Mouse (Mus musculus) kidney, adult 8-10 months (tissue): Measurements from ENCODE around the gene Trim17.
A peak's percentile ranks its signal among the peaks of the same experiment; 100 is the strongest.

Source experiments
- DNase-seq, 2 experiments: peaks; one replicate each; pipeline ENCODE4 v3.0.0; 2022

The Trim17 gene

DNA sequence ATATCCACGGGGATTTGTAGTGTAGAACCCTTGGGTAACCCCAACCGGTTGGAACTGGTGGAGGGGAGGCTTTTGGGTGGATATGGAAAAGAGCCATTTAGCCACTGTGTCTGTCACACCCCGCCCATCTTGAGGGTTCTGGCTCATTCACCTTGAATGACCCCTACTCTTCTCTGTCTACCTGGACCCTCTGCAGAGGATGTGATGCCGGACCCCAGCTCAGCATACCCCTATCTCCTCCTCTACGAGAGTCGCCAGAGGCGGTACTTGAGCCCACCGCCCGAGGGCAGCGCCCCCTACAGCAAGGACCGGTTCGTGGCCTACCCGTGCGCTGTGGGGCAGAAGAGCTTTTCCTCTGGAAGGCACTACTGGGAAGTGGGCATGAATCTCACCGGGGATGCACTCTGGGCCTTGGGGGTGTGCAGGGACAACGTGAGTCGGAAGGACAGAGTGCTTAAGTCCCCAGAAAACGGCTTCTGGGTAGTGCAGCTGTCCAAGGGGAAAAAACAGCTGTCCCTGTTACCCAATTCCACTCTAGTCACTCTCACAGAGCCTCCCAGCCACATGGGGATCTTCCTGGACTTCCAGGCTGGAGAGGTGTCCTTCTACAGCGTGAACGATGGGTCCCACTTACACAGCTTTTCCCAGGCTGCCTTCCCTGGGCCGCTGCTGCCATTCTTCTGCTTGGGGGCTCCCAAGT, 16.5 kb downstream of the Trim17 start:
- no peak for DNase-seq

DNA sequence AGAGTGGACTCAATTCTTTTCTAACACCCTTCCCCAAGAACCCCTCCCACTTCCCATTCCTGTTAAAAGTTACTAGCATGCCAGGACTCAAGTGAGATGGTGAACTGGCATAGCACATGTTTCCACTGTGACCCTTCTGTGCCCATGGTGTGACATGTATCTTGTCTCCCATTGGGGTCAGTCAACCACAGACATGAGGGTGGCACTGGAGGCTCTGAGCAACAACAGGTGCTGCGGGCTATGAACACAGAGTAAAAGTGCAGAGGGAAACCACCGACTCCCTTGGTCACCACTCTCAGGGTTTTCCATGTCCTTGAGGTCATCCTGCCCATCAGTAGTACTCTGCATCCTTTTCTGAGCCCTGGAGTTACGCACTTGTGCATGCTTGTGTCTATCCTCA, 17.3 kb downstream of the Trim17 start:
- DNase-seq = no peak

DNA sequence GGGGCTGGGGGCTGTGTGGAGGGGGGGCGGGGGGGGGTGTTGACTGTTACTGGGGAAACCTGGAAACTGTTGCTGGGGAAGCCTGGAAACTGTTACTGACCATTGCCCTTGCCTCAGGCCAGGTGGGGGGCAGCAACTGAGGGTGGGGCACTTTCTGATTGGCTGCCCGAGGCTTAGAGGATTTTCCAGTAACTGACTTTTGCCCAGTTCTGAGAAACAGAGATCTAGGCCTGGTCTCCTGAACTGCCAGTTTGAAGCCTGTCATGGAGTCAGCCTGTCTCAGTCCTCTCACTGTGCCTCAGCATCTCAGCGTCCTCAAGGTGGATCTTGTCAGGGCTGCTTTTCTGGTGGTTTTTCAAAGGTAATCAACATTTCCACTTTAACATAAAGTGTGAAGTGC, 19.9 kb downstream of the Trim17 start:
- DNase-seq = peak in 1 of 2 experiments; percentile 70

DNA sequence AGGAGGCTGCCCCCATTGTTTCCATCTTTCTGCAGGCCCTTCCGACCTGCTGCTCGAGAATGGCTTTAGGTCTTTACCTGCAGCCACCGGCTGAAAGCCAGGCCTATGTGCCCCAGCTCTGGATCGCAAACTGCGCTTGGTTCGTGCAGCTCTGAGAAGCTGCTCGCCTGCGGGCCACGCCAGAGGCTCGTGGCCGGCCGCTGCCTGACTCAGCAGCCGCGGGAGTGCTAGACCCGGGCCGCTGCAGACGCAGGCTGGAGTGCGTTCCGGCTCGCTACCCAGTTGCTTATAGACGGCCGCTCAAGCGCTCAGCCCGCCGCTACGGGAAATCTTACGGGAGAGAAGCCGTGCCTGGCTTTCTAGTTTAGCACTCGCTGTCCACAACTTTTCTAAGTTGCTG, 22.7 kb downstream of the Trim17 start:
- DNase-seq = no peak

DNA sequence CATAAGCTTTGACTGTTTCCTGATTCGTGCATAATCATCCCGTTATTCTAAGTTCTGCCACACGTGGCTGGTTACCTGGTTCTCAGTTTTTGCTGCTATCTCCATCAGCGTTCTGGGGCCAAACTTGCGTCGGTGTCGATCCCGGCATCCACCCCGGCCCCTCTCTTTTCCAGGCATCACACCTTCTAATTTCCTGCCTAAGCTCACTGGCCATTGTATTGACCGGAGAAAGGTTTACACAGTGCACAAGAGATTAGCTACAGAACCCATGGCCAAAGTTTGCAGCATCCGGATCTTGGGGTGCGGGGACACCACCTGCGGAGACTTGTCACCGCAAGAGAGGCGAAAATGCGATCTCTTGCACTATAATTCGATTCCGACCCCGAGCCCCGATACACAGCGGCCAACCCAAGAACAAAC, 23.1 kb downstream of the Trim17 start:
- no peak for DNase-seq

DNA sequence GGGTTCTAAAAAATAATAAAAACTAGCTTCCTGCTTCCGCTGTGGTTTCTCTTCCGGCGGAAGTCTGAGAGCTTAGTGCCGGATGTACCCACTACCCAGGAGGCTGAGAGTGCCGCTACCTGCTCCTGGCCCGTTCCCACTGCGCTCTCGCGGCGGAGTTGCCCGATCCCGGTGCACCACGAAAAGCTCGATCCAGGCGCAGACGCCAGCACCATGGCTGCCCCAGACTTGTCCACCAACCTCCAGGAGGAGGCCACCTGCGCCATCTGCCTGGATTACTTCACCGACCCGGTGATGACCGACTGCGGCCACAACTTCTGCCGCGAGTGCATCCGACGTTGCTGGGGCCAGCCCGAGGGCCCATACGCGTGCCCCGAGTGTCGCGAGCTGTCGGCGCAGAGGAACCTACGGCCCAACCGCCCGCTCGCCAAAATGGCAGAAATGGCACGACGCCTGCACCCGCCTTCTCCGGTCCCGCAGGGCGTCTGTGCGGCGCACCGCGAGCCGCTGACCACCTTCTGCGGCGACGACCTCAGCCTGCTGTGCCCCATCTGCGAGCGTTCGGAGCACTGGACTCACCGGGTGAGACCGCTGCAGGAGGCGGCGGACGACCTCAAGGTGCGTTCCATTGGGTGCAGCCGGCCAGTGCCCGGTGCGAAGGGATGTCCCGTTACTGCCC, 23.7 kb downstream of the Trim17 start, which contains the start of gene Trim11:
Gene Trim11, plus strand, starts transcription at position 67 of the 679 bp plus-strand sequence.
- DNase-seq = peak; percentile 55 to 61

DNA sequence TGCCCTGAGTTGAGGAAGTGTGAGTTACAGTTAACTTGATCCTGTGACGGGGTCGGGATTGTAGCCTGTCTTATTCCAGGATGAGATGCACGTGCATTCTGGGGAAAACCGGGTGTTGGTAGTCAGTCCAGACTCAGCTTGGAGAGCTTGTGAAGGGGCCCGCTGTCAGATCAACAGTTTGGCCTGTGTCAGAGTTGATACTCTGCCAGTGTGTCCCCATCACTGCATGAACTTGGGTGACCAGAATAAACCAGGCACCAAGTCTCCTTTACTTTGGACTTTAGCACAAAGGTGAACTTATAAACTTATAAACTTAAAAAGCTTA, 24.2 kb downstream of the Trim17 start:
- DNase-seq = peak in 1 of 2 experiments; percentile 42

DNA sequence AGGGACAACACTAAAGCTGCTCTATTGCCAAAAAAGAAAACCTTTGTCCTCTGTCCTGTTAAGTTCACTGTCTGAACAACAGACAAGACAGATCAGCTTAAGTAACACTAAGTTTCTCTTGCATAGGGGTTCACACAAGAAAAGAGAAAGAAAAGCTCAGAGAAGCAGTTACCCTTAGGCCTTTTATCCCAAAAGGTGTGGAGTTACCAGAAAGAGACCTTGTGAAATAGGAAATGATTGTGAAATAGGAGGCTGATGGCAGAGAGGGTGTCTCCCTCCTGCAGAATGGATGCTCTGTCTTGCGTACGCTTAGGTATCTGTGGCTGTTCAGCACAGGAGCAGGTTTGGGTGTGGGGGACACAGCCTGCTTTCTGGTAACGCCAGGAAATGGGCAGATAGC, 24.7 kb downstream of the Trim17 start:
- no peak for DNase-seq

DNA sequence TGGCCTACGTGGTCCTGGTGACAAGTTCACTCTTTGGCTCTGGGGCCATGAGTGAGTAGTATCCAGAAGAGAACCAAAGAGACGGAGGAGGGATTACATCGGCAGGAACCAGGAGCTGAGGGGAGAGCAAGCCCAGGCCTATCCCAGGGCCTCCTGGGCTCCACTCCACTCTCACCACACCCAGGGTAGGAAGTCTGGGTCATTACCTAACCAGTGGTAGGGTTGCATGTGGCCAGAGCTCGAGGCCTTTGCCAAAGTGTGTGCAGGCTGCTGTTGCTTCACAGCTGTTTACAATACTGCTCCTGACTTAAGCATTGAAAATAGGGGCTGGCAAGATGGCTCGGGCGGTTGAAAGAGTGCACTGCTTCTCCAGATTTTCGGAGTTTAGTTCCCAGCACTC, 25.2 kb downstream of the Trim17 start:
- DNase-seq = no peak

DNA sequence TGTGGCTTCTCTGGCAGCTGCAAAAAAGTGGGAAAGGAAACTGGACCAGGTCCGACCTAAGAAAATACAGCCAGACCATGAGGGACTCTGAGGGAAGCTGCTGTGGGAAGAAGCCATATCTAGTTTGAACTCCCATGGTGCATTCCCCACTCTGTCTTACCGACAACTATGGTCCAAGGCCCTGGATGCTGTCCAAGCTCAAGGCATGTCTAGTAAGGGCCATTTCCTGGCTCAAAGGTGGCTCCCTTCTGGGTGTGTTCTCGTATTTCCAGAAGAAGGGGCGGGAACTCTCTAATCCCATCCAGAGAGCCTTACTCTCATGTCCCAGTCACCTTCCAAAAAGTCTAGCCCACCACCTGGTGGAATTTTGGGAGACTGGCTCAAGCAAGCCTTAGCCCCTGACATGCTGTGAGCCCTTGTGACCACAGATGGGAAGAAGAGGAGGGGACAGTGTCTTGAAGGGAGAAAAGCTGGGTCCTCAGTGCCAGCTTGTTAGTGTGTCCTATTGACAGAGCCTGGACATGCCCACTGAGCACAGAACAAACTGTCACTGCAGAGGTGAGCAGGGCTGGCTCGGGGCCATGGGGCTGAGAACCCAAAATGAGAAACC, 26.0 kb downstream of the Trim17 start:
- DNase-seq = peak; percentile 63 to 79

DNA sequence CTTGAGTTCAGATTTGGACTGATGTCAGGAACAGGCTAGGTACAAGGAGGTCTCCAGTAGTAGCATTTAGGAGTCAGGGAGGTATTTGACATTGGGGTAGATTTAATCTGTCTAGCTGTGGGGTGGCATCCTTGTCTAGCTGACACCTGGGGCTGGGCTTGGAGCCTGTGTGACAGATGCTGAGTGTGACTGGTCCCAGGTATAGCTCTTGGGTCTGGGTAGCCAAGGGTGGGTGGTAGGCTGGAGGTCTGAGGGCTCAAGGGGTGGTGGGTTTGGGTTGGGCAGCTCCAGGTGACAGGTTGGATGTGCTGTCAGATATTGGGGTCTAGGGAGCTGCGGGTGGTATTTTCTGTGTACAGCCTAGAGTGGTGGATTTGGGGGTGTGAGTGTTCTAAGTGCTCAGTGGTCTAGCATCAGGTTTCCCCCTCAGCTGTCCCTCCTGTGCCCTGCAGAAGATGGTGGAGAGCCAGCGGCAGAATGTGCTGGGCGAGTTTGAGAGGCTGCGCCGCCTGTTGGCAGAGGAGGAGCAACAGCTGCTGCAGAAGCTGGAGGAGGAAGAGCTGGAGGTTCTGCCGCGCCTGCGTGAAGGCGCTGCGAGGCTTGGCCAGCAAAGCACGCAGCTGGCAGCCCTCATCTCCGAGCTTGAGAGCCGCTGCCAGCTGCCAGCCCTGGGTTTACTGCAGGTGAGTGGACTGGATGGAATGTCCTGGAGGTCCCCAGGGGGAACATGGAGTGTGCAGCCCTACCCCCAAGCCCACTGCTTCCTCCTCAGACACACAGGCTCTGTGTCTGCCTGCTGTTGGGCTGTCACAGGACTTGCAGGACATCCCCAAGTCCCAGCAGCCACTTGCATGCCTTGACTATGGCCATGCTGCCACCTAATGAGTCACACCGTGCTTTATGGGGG, 27.3 kb downstream of the Trim17 start:
- peak in 1 of 2 experiments; percentile 35 for DNase-seq

DNA sequence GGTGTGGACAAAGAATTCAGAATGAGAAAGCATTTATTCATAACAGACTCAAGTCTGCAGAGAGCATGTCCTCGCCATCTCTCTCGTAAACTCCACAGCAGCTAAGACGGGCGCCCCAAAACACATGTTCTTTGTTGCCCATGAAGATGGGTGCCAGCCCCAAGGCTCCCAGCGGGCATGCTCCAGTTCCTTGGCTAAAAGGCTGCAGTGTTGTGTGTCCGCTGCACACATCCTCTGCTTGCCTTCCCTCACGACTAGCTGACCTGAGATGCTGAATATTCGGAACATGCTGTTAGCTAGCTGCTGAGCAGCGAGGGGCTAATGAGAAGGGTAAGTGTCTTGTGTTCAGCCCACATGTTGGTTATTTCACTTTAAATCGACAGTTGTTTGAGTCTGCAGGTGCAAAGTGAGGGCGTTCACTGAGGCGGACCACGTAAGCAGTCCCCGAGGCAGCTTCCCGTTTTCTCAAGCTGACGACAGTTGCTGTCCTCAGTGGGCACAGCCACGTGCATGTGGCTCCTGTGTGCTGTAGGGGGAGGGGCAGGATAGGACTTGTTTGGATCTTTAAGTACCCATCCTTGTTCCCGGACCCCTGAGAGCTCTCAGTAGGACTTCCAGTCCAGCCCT, 28.1 kb downstream of the Trim17 start:
- DNase-seq = no peak

DNA sequence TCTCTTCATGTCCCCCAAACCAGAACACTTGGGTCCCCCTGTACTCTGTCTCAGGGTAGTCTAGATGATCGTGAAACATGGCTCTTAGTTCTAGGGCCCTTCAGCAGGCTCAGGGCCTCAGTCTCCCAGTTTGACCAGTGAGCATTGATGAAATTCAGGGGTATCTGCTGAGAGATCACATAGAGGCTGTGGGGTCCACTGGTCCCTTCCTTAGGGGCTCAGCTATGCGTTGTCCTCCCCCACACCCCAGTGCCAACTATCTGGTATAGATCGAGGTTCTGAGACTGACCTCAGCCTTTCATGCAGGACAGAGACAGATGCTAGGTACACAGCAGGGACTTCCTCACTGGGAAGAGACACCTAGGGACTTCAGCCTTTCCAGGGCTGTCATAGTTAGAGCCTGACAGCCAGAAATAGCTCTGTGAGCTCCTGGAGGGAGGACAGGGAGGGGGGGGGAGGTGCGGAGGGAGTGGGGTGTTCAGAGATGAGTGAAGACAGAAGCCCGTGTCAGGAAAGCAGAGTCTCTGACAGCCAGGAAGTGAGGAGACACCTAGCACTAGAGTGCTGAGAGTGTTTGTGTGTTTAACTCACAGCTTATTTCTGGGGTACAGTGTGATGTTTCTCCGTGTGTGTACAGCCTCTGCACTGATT, 29.3 kb downstream of the Trim17 start:
- no peak for DNase-seq

DNA sequence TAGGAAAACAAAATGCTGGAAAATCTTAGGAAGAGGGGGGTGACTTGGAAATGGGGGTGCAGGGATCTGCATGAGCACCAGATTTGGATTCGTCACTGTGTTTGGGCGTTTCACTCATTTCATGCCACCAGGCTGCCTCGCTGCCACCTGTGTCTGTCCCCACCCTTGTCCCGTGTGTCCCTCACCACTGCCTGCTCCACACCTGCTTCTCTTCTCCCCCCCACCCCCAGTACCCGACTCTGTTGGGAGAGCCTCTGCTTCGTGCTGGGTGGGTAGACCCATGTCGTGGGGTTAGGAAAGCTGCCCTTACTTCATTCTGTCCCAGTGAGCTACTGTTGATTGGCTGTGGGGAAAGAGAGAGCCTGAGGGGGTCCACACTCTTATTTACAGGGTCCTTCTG, 30.2 kb downstream of the Trim17 start:
- DNase-seq = no peak

DNA sequence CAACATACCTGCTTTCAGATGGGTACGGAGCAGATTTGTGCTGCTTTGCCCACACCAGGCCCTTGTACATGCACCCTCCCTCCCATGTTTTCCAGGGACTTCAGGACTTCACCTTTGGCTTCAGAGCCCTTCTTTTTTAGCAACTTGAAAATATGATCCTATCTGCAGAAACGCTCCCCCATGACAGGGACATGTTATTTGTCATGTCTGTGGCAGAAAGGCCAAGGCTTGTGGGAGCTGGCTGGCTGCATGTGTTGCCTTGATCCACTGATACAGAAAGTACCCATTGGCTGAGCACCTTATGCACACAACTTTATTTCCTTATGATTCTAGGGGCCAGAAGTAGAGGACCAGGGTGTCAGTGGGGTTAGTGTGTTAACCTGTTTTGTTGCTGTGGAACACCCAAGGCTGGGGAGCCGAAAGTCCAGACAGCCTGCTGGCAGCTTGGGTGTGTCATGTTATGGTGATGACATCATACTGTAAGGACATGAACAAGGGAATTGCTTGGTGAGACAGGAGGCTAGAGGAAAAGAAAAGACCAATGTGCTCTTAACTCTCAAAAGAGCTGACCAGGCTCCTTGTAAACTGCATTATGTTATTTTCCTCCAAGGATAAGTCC, 30.9 kb downstream of the Trim17 start:
- DNase-seq = no peak

DNA sequence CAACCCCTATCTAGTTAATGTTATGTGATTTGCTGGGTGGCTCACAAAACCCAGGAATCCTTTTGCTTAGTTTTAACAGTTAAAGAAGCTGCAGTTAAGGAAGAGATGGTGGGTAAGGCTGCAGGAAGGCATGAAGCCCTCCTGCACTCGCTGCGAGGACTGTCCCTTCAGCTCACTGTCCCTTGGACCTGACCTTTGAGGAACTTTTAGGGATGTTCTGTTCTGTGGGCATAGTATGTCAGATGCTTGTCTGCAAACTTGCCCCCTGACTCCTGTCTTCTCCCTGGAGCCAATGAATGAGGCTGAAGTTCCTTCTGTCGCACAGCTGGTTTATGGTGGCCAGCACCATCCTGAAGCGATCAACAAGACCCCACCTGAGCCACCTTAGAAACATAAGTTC, 34.7 kb downstream of the Trim17 start:
- DNase-seq = no peak

DNA sequence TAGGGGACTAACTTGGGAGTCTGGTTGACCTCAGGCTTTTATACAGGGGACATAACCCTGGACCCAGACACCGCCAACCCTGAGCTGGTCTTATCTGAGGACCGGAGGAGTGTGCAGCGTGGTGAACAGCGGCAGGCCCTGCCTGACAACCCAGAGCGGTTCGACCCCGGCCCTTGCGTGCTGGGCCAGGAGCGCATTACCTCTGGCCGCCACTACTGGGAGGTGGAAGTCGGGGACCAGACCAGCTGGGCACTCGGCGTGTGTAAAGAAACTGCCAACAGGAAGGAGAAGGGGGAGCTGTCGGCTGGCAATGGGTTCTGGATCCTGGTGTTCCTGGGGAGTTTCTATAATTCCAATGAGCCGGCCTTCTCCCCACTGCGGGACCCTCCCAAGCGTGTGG, 35.7 kb downstream of the Trim17 start:
- no peak for DNase-seq

DNA sequence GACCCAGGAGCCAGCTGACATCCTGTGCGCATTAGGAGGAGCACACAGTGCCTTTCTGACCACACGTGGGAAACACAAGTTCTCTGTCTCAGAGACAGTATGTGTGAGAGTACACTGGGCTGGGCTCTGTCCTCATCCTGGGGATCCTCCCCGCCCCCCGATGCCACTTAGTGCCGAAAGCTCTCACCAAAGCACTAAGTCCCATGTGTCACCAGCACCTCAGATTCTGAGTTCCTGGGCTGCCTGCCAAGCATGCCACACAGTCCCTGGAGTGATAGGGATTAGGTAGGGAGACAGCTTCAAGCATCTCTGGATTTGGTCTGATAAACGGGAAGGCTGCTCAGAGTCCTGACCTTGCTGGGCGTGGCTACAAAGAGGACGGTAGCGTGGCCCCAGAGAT, 36.3 kb downstream of the Trim17 start:
- no peak for DNase-seq

DNA sequence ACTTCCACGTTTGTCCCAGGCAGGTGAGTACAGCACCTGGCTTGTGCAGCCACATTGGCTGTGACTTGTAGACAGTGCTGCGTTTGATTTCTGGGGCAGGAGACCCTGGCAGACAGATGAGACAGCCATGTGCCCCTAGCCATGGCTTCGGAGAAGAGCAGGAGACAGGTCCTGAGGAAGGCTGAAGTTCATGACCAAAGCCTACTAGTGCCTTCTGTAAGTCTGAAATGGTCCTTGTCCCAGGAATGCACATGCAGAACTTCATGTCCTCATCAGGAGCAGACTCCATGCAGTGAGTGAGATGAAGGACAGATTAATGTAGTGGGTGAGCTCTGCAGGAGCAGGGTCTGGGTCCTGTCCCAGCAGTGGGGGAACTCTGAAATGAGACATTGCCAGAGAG, 37.4 kb downstream of the Trim17 start:
- no peak for DNase-seq

DNA sequence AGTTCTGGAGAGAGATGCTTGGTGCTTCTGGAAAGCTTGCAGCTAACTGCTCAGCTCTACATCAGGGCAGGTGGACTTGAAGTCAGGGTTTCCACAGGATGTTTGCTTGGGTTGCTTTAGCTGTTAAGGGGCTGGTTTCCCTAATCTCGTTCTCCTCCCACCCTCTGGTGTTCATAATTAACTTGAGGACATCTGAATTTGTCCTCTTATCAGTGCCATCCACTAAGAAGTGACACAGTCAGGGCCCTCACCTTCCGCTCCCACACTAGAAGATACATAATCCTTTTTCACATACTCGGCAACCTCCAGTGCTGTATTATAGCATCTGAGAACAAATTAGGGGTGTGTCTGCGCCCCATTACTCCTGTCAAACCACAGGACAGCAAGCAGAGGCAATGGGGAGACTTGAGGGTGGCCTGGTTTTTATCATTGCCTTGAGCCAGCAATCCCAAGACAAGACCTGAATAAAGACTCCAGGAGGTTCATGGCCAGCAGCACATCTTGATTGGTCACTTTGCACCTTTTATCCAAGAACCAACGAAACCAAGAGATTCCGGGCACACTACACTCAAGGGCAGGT, 38.7 kb downstream of the Trim17 start:
- DNase-seq = no peak

DNA sequence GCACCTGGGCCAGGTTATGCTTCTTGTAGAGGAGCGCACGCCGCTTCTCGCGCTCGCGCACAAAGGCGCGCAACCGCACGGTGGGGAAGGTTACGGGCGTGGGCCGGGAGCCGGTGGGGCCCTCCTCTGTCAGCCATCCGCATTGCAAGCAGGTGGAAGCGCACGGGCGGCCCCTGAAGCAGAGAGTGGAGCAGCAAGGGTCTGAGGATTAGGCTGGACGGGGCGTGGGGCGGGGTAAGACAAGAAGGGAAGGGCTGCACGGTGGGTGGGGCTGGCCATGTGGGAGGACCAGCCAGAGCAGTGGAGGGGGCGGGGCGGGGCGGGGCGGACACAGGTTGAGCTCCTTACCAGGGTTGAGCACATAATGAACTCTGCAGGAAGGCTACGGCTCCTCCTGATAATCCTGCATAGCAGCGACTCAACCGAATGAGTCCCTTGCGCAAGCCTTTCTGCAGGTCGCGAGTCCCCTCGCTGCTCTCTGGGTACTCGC, 39.9 kb downstream of the Trim17 start:
- DNase-seq = peak; percentile 50 to 61
